Mouse (Mus musculus) heart, postnatal 4 days (tissue): Measurements from ENCODE around the gene Noct. TPM values are rescaled to one million over a fixed set of nuclear protein-coding genes. Genes with fewer than 3 reads are reported as not detected.
"Not testable (repeated sequence)": the region's sequence is repeated elsewhere in the genome, so short reads cannot be mapped to it uniquely, and the experiment has no call there.

Experiments
- DNase-seq: peaks from one replicate; pipeline ENCODE4 v3.0.0; 2021
- total RNA-seq, 2 experiments: library from RNA; stranded (reverse); gene quantifications; 2 replicates each; pipeline ENCODE4 v1.2.3; 2021

The Noct gene
- total RNA-seq, 2 experiments from 2014 or later, result 27.8 to 31.0 TPM

DNA sequence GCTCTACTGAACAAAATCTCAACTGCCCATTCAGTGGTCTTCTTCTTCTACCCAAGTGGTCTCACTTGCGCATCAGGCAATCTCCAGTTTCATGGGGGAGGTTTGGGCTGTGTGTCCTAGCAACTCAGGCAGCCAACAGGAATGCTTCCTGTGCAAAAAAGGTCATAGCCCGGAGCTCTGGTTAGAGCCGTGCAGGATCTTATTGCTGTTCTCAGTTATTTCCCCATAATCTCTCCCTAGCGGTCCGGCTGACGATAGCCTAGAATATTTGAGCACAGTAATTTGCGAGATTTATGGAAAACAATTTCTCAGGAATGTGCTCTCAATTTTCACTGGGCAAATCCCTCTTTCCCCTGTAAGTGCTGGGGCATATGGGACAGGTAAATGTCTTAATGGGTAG is 17.7 kb upstream of the Noct start:
- DNase-seq, result no peak

- no peak for DNase-seq
Measured at GRCm38 (mm10) chr3:51208633-51209032, 15.6 kb upstream of the Noct start.

DNA sequence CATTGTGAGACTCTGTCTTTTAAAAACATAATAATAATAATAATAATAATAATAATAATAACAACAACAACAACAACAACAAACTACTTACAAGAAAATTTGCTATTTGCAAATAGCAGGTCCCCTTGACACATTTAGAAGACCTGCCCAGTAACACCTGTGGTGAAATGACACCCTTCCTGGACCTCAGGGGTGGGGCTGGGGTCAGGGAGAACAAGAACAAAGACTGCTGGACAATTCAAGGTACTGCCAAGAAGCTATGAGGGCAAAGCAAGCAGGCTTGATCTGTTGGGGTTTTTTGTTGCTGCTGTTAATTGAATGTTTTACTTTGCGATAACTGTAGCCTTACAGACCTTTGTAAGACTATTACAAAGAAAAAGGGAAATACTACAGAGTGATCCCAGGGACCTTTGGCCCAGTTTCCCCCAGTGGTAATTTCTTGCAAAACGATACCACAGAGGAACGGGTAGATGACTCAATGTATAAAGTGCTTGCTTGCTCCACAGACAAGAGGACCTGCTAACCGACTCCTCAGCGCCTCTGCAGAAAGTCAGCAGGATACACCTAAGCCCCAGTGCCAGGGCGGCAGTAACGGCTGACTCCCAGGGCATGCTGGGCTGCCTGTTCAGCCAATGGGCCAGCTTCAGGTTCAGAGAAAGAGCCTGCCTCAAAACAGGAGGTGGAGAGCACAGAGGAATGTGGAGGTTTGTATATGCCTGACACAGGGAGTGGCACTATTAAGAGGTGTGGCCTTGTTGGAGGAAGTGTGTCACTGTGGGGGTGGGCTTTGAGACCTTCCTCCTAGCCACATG is 14.5 kb upstream of the Noct start:
- DNase-seq, result no peak

GRCm38 (mm10) chr3:51210485-51210884 is 13.8 kb upstream of the Noct start:
- DNase-seq, result no peak

- DNase-seq, result no peak
Measured at GRCm38 (mm10) chr3:51213111-51213510, 11.1 kb upstream of the Noct start.

- no peak for DNase-seq
Measured at GRCm38 (mm10) chr3:51215681-51216080, 8.6 kb upstream of the Noct start.

- not testable (repeated sequence) for DNase-seq
Measured at GRCm38 (mm10) chr3:51216351-51216750, 7.9 kb upstream of the Noct start.

DNA sequence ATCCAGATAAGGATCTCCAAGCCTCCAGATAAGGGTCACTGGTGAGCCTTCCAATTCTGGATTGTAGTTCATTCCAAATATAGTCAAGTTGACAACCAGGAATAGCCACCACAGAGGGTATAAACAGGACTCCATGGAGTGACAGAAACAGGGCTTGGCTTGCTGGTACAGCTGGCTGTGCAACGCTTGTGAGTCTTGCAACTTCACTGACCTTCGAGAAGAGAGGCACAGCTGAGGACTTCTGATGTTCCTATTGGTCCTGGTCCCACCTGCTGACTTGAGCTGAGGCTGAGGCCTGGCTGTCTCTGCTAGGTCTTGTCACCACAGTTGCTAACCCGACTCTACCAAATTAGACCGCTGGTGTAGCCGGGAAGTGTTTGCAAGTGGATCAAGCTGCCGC is 5.9 kb upstream of the Noct start:
- not testable (repeated sequence) for DNase-seq

GRCm38 (mm10) chr3:51219213-51219612 is 5.0 kb upstream of the Noct start:
- DNase-seq, result no peak

DNA sequence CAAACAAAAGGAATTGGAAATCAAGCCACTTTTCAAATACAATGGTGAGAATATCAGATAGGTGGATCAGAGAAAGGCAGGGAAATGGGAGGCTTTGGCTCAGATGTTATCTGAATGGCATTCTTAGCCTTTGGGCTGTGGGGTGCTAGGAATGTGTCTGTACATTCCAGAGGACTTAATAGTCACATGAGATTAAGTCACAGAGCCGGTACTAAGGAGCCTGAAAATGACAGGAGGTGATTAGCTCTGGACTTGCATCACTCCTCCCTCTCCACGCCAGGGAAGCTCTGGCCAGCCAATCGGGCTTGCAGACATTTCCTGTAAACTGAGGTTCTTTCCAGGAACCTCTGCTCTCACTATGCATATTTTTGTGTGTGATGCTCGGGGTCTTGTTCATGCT is 3.4 kb upstream of the Noct start:
- no peak for DNase-seq

- DNase-seq, result no peak
Measured at GRCm38 (mm10) chr3:51221847-51222246, 2.4 kb upstream of the Noct start.

GRCm38 (mm10) chr3:51222302-51222701 is 1.9 kb upstream of the Noct start:
- peak; percentile 43 for DNase-seq

DNA sequence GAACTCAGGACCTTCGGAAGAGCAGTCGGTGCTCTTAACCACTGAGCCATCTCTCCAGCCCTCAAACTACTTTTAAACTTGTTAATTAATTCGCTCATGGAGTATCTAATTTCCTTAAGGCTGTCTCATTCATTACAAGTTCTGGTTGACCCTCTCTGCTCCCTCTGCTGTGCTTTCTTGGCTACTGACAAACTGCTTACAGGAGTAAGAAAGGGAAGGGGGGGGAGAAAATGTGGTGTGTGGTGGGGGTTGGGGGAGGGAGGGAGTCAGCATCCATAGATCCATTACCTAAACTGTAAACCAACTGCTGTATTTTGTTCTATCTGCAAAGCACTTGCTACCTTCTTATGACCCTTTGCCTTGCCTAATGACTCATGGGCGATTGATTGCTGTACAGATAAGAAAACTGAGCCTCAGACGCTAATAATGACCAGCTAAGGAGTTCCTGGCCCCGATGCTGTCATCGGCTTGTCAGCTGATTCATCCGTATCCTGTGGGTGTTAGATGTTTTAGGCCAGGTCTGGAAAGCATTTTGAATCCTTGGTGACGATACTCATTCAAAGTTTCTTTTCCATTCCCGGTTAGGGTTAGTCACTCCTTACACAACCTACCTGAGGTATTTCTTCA is 1.3 kb upstream of the Noct start:
- no peak for DNase-seq

GRCm38 (mm10) chr3:51223556-51223955 is 691 bp upstream of the Noct start:
- DNase-seq, result peak; percentile 4

GRCm38 (mm10) chr3:51225226-51225750 is 1.0 kb downstream of the Noct start:
- no peak for DNase-seq

DNA sequence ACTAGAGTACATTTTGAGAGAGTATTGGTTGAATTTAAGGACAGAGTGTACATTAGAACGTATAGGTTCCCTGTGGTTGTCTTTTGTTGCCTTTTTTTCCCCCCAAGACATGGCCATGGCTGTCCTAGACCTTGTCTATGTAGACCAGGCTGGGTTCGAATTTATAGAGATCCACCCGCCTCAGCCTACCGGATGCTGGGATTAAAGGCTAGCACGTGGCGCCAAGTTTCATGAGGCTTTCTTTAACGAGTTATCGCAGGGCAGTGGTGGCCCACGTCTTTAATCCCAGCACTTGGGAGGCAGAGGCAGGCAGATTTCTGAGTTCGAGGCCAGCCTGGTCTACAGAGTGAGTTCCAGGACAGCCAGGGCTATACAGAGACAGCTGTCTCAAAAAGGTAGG is 1.7 kb downstream of the Noct start:
- no peak for DNase-seq

DNA sequence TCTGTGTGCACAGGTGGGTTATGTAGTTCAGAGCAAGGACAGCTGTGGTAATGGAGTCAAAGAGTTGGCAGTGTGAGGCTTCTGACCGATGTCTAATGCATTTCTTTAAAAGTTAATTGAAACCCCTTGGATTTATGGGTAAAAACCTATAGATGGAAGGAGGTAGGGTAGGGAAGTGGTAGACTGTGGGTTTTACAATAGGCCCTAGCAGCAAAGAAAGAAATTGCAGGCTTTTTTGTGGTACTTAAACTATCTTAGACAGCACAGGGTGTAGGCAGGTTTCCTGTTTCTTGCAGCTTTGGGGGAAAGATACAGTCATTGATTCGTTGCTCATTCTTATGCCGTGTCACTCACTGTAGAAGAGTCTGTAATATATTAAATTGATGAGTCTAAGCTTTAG is 2.4 kb downstream of the Noct start:
- no peak for DNase-seq

DNA sequence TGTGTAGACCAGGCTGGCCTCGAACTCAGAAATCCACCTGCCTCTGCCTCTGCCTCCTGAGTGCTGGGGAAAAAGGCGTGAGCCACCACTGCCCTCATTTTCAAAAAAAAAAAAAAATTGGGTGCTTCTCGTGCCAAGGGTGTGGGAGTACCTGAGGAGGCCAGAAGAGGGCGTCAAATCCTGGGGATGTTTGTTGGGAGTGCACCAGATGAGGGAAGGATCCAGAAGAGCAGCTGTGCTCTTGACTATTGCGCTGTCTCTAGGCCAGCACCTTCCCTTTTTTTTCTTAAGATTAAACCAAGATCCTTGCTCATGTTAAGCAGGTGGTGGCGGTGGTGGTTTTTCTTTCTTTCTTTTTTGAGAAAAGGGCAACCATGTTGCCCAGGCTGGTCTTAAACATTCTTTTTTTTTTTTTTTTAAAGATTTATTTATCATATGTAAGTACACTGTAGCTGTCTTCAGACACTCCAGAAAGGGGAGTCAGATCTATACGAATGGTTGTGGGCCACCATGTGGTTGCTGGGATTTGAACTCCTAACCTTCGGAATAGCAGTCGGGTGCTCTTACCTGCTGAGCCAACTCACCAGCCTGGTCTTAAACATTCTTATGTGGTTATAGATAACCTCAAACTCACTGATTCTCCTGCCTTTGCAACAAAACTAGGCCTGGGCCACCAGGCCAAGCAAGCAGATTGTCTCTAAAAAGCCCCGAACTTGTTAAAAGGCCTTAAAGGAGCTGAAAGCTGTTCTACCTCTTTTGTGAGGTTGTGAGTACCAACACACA is 4.0 kb downstream of the Noct start:
- DNase-seq, result peak; percentile 78

GRCm38 (mm10) chr3:51228821-51229205 is 4.6 kb downstream of the Noct start:
- DNase-seq, result no peak

DNA sequence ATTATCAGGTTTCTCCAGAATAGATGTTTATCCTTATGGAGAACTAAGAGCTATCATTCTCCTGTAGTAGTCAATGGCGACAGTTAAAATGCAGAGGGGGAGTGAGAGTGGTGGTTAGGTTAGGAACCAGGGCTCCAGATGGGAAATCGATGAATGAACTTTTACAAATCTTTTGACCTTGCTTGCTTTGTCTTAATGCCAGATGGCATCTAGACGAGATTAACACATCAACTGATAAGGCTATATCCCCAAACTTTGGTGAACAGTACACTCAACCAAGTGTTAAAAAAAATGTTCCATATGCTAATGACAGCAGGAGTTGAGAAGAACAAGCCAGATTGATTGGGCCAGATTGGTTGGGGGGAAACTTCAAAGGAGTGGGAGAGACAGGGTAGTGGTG is 5.0 kb downstream of the Noct start:
- no peak for DNase-seq

GRCm38 (mm10) chr3:51230146-51230835 is 6.0 kb downstream of the Noct start:
- no peak for DNase-seq

DNA sequence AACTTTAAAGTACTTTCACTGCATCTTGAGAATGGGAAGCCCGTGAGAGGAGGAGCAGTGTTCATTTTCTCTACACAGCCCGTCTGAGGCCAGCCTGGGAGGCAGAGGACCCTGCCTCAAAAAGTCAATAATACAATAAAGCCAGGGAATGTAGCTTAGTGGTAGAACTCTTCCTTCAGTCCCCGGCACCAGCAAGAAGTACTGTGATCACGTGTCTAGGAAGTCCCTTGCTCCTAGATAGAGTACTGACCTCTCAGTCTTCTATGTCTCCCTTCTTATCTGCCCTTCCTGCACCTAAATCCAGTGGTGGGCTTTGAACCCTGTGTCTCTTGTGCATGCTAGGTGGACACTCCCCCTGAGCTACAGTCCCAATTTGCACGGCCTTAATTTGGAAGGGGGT is 6.6 kb downstream of the Noct start:
- no peak for DNase-seq

- DNase-seq, result no peak
Measured at GRCm38 (mm10) chr3:51231499-51231898, 7.3 kb downstream of the Noct start.
